Mouse (Mus musculus): ENCODE measurements around the gene Pga5.

- TF ChIP-seq CTCF (IDR thresholded peaks at IDR 0.05; ENCODE audit: insufficient read depth, low read depth, low read length) (no peak), POLR2A (IDR thresholded peaks at IDR 0.05; ENCODE audit: insufficient read depth, low read depth, low read length) (no peak)
Measured at GRCm38 (mm10) chr19:10701013-10701726, 23.3 kb upstream of the Pga5 start.
